Mouse (Mus musculus): ENCODE measurements around the gene Dusp10.

DNA sequence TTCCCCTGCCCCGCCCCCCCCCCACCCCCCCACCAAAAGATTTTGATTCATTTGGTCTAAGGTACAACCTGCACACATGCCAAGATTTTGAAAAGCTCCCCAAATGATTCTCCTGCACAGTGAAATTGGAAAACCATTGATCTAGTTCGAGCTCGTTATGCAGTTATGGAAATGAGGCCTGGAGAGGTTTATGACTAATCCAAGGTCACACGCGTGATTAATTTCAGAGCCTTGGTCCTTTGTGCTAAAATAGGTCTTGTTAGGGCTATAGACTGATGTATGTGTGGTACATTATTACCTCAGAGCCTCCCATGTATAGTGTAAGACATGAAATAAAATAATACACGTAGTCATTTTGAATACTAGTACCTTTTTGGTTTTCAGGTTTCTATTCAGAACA is 30.3 kb downstream of the Dusp10 start:
- TF ChIP-seq CTCF (IDR thresholded peaks at IDR 0.05; ENCODE audit: low read depth) (no peak), EP300 (IDR thresholded peaks at IDR 0.05; ENCODE audit: low read depth) (no peak)

All from heart, postnatal 0 days (tissue).